Mouse (Mus musculus) cortical plate, adult 2 months (tissue): ENCODE measurements around the gene Smim6.

Experiments
- CTCF ChIP-seq: fragments of 200-500 bp; IDR thresholded peaks from 2 replicates; pipeline ENCODE4 v1.5.1; 2011; ENCODE audit warnings: mild to moderate bottlenecking, control low read depth, low read length; ENCODE audit not compliant: insufficient read depth; ENCODE audit errors: extremely low read depth
- POLR2A ChIP-seq: fragments of 200-500 bp; IDR thresholded peaks from 2 replicates; pipeline ENCODE4 v1.6.1; 2011; ENCODE audit warnings: mild to moderate bottlenecking, low read length, control low read depth; ENCODE audit not compliant: insufficient read depth; ENCODE audit errors: extremely low read depth

DNA sequence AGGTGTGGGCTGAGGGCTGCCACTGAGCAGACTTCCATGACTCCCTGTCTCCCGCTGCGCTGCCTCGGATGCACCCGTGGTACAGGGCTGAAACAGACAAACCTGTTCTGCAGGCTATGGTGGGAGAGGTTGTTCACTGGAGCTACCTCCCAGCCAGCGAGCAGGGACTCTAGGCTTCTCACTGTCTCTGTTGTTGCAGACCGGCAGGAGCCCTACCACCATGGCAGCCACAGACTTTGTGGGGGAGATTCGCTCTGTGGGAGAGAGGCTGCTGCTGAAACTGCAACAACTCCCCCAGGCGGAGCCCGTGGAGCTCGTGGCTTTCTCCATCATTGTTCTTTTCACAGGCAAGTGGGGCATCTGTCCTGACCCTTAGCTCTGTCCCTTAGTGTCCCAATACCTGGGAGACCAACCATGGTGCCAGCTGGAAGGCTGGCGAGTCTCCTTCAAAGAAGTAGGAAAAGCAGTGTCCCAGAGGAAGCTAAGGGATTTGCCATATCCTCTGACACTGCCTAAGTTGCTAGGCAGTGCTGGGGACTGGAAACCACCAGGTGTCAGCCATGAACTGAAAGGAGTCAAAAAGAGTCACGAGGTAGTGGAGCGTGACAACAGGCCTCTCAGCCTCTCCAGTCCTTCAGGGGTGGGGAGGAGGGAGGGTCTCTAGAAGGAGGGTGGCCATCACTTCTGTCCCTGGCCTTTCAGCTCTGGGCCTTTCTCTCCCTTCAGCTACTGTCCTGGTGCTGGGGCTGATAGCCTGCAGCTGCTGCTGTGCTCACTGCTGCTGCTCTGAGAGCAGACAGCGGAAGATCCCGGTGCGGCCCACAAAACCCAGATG lies 6.6 kb upstream of the Smim6 start:
- TF ChIP-seq POLR2A (no peak), CTCF (no peak)
